Mouse (Mus musculus) E14TG2a.4 (cell line): ENCODE measurements around the gene Ago4.

ENCODE experiments used
- CTCF ChIP-seq: conservative IDR thresholded peaks from 2 replicates; pipeline ENCODE4 v1.5.1; 2014; ENCODE audit warnings: low read length
- NANOG ChIP-seq: IDR thresholded peaks from 2 replicates; pipeline ENCODE4 v1.6.1; 2014; ENCODE audit warnings: borderline replicate concordance, low read length, mixed read lengths

DNA sequence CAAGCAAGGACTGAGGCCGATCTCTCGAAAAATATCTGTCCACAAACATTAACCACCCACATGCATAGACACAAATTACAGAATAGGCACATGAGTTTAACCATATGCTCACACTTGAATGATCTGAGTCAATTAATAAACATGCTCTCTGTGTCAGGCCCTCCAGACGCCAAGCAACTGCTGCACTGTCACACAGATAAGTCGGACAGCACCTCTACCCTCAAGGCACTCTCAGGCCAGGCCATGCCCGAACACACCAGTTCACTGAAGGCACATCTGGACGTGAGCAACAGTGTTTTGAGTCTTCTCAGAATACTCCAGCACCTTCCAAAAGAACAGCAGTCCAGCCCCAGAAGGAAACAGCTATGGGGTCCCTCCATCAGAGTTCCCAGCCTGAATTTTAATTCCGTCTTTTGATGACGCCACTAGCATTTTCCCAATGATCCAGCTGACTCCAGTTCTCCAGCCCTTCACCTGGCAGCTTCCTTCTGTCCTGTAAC, 67.0 kb downstream of the Ago4 start:
- no peak for TF ChIP-seq CTCF
- TF ChIP-seq NANOG: no peak
